Mouse (Mus musculus): ENCODE results near the gene Btg4. TPM values are rescaled to one million over a fixed set of nuclear protein-coding genes. Genes with fewer than 3 reads are reported as not detected.

Gene Btg4
- total RNA-seq (2023): not detected

GRCm38 (mm10) chr9:51060601-51061000 is at the start of gene Btg4:
Gene Btg4, plus strand, starts transcription at chr9:51060901.

GRCm38 (mm10) chr9:51076979-51077315 is 16.2 kb downstream of the Btg4 start, which contains the start of gene Layn:
Gene Layn, minus strand, starts transcription at chr9:51077094.

GRCm38 (mm10) chr9:51101756-51102425 is 41.2 kb downstream of the Btg4 start, which contains the start of gene 4833427G06Rik:
Gene 4833427G06Rik, minus strand, starts transcription at chr9:51102078.

GRCm38 (mm10) chr9:51165312-51166180 is 104.8 kb downstream of the Btg4 start, which contains the start of gene Gm32742:
Gene Gm32742, minus strand, starts transcription at chr9:51165517.

Other genes with a start within 250 kb of the Btg4 start
- gene Ppp2r1b, start 215.6 kb upstream of the Btg4 start, total RNA-seq (2023): 10 to 100 TPM; 39.2 to 45.5 TPM
- 10 to 100 TPM; 35.6 to 39.5 TPM for gene Sik2, start 51.8 kb upstream of the Btg4 start, total RNA-seq (2023)
- gene Layn, start 16.2 kb downstream of the Btg4 start, total RNA-seq (2023): not detected
- gene 4833427G06Rik, start 41.2 kb downstream of the Btg4 start, total RNA-seq (2023): not detected
- not detected for gene Gm32742, start 104.6 kb downstream of the Btg4 start, total RNA-seq (2023)
- gene Pou2af1, start 152.8 kb downstream of the Btg4 start, total RNA-seq (2023): 100 to 1,000 TPM; 410 to 414 TPM
- not detected for gene Colca2, start 217.7 kb downstream of the Btg4 start, total RNA-seq (2023)

All from B cell, adult 67 days (primary cell).